Mouse (Mus musculus): ENCODE results near the gene Gm20388.
"Not testable (repeated sequence)": the region's sequence is repeated elsewhere in the genome, so short reads cannot be mapped to it uniquely, and the experiment has no call there.

Gene Gm20388

DNA sequence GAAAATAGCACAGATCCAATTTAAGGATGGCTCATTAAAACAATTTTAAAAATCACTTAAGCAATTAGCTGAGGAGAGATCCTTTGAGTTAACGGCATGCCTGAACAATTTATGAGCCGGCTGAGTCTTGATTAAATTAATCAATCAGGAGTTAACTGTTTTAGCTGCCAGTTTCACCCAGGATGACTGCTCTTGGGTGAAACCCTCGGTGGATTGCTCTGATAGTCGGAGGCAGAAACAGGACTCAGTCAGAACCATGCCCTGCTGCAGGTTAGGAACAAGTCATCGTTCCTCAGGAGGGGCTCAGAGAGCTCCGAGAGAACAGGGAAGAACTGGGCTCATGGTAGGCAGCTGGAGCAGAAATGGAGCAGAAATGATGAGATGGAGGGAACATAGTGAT lies 4241.2 kb downstream of the Gm20388 start:
- DNase-seq: no peak

DNA sequence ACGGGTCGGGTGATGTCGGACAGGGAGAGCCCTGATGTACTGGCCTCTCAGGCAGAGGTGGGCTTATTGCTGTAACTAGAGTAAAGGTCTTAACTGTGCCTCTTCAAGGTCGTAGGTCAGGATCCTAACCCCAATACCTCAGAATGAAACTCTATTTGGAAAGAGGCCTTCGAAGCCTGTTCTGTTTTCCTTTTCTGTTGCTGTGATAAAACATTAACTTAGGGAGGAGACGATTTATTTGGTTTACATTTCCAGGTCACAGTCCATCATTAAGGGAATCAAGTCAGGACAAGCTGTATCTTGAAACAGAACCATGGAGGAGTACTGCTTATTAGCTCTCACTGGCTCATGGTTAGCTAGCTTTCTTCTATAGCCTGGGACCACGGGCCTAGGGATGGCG lies 4242.1 kb downstream of the Gm20388 start:
- no peak for DNase-seq

DNA sequence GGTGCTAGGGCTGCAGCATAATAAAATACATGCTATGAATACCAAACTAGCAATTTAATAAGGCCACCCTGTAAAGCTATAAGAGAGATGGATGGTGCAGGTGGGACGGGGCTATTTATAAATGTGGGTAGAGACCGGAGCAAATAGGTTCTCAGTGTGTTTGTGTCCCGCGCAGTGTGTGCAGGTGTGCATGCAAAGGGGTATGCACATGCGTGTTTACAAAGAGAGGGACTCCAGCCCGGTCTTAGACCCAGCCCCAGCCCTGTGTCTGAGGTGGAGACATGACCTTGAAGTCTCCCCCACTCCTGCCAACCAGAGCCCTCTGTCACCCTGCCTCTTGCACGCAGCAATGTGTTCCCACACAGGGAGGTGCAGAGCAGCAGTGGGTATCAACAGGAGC lies 4245.7 kb downstream of the Gm20388 start:
- DNase-seq: no peak

DNA sequence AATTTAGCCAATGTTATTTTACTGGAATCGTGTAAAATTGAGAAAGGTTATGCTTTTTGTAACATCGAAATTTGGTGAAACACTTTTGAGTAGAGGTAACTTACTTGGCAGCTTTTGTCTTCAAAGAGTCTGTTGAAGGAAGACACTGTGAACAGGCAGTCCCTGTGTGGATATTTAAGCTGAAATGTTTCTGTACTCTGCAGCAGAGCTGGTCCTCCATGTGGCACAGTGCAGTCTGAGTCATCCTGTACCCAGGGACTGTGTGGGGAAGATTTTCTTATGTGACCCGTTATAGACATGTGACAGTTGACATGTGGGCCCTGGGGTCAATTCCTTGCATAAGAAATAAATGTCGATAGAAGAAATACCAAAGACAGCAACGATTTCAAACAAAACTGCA lies 4251.0 kb downstream of the Gm20388 start:
- DNase-seq: no peak

DNA sequence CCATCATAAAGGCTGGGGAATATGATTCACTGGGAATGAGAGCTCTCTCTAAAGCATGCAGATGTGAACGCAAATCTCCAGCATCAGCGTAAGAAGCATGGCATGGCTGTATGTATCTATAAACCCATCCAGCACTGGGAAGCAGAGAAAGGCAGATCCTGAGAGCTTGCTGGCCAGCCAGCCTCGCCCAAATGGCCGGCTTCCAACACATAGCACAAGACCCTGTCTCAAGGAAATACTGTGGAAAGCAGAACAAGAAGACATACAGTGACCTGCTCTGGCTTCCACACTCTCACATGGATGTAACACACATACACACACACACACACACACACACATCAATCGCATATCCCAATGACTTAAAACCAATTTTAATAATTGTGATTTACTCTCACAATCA lies 4252.6 kb downstream of the Gm20388 start:
- no peak for DNase-seq

- DNase-seq: no peak
Observed at GRCm38 (mm10) chr8:124169749-124170148, 4259.1 kb downstream of the Gm20388 start.

DNA sequence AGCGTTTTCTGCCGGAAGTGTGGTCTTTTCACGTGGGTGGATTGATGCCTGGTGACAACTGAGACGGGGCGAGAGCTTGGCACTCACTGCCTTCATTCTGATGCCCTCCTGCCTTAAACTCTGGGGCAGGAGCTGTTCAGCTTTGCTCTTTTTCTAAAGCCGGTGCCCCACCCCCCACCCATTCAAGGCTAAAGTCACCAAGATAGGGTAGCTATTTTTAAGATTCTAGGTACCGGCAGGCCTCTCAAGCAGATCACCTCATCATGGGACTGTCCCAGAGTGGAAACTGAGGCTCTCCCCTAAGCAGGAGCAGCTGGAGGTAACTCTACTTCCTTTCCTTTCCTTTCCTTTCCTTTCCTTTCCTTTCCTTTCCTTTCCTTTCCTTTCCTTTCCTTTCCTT lies 4260.0 kb downstream of the Gm20388 start:
- no peak for DNase-seq

- DNase-seq: peak; percentile 25
Observed at GRCm38 (mm10) chr8:124171557-124172528, 4261.2 kb downstream of the Gm20388 start.

GRCm38 (mm10) chr8:124173688-124174087 lies 4263.0 kb downstream of the Gm20388 start:
- DNase-seq: no peak

DNA sequence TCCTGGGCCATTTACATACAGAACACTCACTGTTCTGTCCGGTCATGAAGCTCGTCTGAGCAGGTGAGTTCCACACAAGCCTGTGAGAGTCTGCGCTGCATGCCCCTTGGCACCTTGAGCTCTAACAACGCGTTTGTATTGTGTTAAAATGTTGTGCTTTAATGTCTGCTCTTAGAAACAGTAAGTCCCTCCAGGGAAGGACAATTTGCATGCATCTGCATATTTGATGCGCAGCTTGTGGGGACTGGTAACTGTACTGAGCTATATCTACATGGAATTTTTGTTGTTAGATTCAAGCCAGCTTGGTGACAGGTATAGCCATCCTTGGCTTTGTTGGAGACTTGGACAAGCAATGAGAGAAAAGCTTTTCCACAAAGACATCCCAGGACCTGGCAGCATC lies 4265.5 kb downstream of the Gm20388 start:
- no peak for DNase-seq

DNA sequence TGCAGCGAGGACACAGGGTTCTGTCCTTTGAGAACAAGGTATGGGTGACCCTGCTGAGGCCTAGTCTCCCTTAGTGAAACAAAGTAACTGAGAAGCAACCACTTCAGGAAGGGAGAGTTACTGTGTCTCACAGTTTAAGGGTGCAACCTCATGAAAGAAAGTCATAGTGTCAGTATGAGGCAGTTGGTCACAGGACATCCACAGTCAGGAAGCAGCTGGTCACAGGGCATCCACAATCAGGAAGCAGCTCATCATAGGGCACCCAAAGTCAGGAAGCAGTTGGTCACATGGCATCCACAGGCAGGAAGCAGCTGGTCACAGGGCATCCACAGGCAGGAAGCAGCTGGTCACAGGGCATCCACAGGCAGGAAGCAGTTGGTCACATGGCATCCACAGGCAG lies 4266.5 kb downstream of the Gm20388 start:
- DNase-seq: not testable (repeated sequence)

DNA sequence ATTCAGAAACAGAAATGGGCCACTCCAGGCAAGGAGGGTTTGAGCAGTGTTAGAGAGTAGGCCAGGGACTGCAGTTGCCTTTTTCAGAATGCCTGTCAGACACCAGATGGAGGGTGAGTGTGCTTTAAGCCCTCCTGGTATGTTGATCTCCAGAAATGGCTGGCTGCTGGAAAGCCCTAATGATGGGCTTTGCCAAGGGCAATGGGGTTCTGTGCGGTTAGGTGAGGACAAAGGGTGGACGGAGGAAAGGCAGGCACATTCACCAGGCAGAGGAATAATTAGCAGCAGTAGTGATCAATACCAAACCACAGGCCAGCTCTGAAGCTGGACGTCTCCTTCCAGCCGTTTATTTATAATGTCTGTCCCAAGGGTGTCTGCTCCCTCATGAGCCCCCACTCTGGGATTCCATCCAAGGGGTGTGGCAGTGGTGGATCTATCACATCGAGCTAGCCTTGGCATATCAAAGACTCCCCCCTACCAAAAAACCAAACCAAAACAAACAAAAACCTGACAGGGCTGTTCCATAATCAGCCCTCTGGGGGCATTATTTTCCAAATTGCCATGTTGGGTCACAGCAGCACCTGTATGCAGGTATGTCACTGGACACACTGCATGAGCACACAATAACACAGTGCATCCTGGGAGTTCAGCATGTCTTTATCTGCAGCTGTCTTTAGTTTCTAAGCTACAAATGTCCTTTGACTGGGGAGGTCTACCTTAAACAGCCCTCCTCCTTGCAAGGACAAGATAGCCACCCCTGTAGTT lies 4270.2 kb downstream of the Gm20388 start:
- no peak for DNase-seq

DNA sequence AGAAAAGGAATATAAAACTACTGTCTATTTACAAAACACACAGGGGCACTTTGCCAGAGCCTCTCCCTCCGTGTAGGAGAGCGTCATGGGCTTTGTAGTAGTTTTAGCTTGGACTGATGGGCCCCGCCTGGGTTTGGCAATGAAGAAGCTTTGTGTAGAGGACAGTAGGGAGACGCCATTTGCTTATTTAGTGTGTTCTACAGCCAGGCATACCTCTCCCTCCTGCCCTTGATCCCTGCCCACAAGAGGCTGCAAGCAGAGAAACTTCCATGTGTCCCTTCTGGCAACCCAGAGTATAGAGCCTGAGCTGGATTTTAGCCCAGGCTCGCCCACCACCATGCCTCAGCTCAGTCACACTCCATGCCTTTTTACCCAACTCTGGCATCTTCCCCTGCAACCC lies 4271.1 kb downstream of the Gm20388 start:
- peak; percentile 51 for DNase-seq

GRCm38 (mm10) chr8:124182224-124182623 lies 4271.6 kb downstream of the Gm20388 start:
- peak; percentile 91 for DNase-seq

GRCm38 (mm10) chr8:124184078-124184477 lies 4273.4 kb downstream of the Gm20388 start:
- DNase-seq: peak; percentile 53

- no peak for DNase-seq
Observed at GRCm38 (mm10) chr8:124184507-124184906, 4273.9 kb downstream of the Gm20388 start.

GRCm38 (mm10) chr8:124185081-124185480 lies 4274.4 kb downstream of the Gm20388 start:
- DNase-seq: no peak

GRCm38 (mm10) chr8:124190388-124190787 lies 4279.7 kb downstream of the Gm20388 start:
- DNase-seq: no peak

DNA sequence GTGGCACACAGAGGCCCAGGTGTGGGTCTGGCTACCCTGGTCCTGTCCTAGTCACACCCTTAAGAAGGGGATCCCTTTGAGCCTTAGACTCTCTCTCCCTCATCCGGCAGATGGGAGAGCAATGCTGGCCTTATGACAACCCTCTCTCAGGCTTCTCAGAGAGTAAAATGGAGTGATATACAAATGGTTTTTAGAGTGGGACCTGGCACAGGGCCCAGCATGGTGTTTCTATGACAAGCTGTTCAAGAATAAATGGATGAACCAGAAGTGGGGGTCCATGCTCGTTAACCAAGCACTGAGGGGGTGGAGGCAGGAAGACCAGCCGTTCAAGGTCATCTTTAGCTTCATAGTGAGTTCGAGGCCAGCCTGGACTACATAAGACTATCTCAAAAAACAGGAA lies 4281.6 kb downstream of the Gm20388 start:
- DNase-seq: no peak

- DNase-seq: peak; percentile 80
Observed at GRCm38 (mm10) chr8:124192976-124193375, 4282.3 kb downstream of the Gm20388 start.

DNA sequence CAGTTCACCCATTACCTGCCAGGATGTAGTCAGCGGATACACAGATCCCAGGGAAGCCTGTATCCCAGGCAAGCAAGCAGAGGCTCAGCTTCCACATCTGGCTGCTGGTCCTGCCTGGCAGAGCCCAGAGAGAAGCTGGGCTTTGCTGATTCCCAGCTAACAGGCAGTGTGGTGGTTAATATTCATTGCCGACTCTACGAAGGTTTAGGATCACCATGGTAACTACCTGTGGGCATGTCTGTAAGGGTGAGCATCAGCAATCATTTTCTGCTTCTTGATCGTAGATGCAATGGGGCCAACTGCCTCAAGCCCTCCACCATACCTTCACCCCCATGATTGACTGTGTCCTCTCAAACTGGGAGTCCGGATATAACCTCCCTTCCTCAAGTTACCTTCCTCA lies 4283.4 kb downstream of the Gm20388 start:
- no peak for DNase-seq

DNA sequence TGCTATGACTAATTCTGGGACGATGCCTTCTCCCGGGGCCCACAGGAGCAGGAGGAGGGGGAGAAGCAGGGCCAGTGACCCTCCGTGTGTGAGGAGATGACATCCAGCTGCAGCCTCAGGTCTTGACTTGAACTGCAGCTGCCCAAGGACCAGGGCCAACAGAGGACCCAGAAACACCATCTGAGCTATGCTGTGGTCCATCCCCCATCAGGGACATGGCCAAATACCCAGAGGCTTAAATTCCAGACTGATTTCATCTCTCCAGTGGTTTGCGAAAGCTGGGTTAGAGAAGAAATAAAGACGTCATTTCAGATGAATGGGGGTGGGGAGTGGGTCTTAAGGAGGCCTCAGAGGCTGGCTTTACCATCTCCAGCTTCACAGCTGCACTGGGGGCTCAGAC lies 4285.6 kb downstream of the Gm20388 start:
- DNase-seq: peak; percentile 85

GRCm38 (mm10) chr8:124196797-124197196 lies 4286.2 kb downstream of the Gm20388 start:
- DNase-seq: no peak

DNA sequence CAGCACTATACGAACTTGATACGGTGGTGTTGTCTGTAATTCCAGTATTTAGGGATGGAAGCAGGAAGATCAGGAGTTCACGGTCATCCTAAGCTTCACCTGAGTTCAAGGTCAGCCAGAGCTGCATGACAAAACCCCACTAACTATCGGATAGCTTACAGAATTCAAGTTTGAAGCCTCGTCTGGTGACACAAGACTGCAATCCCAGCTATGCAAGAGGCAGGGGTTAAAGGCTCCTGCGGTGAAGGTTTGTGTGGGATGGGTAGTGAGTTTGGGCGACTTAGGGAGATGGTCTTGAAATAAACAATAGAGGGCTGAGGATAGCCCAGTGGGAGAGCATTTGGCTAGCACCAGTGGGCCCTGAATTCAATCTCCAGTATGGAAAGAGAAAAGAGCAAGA lies 4287.6 kb downstream of the Gm20388 start:
- DNase-seq: no peak
